Mouse (Mus musculus): ENCODE results near the gene Tef.

Tef gene

DNA sequence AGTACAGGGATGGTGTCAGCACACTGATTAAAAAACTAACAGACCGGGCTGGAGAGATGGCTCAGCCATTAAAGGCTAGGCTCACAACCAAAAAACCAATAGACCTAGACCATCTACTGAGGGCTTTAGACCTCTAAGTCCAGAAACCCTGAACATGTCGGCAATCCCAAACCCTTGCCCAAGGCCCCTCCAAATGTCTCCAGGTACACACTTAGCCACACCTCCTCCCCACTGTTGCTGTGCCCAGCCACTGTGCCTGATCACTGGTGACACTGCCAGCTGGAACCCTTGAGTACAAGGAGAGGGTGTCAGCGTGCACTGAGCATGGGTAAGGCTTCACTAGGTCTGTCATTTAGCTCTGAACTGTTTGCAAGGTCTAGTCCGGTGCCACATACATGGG lies 3.8 kb upstream of the Tef start:
- no peak for DNase-seq (ENCODE audit: low read depth, low spot score)

DNA sequence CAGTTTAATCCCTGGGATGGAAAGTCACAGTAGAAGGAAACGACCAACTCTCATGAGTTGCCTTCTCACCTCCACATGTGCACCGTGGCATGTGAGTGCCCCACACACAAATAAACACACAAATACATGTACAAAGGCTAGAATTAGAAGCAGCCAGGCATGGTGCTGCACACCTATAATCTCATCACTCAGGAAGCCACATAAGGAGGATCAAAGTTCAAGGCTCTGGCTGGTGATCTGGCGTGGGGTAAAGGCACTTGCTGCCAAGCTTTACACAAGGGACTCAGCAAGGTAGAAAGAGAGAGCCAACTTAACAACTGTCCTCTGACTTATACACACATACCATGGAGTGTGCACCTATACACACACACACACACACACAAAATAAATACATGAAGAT lies 1.8 kb upstream of the Tef start:
- DNase-seq (ENCODE audit: low read depth, low spot score), result no peak

DNA sequence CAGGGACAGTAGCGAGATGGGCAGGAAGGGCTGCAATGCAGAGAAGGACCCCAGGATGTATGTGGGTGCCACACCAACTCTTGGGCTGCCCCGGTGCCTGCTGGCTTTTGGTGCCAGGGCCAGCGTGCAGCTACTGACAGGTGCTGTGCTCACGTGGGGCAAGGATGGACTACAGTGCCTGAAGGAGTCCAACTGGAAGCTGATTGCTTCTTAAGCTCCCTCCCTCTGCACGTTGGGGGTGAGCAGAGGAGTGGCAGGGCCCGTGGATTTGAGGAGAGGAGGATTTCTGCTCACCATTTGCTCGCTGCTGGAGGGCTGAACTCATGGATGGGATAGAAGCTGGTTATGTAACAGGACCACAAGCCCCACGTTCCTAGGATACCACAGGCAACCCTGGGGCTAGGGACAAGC lies 725 bp downstream of the Tef start:
- DNase-seq (ENCODE audit: low read depth, low spot score), result no peak

DNA sequence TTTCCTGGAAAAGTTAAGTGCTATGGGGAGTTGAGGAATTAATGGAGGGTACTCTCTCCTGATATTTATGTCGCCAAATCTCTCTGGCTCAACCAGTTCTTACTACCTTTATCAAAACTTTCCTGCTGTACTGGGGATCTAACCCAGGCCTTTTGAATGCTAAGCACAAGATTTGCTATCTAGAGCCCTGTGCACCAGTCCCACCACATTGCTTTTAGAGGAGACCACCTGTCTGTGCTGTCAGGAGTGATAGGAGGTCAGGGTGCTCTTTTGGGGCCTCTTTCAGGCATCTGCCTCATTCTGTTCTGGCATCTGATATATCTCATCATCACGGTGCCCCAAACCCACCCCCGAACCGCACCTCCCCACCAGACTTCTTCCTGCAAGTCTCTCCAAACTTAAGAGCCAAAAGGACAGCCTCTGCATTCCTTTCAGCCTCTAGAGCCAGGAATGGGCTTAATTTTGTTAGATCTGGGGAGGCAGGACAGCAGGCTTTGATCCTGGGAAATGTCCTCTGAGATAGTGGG lies 1.3 kb downstream of the Tef start:
- no peak for DNase-seq (ENCODE audit: low read depth, low spot score)

DNA sequence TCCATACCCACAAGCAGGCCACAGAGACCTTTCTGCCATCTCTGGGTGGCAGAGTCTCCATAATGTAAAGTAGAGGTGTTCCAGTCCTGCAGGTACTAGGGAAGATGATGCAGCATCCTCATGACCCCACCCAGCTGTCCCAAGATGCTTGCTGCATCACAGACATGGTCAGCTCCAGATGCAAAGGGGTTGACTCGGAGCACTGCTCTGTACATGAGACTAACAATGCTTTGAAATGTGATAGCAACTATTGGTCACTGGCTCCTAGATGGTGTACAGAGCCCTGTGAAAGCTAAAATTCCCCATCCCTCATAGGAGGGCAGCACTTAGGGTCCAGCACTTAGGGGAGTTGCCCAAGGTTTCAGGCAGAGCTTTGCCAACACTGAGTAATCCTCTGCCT lies 2.0 kb downstream of the Tef start:
- no peak for DNase-seq (ENCODE audit: low read depth, low spot score)

DNA sequence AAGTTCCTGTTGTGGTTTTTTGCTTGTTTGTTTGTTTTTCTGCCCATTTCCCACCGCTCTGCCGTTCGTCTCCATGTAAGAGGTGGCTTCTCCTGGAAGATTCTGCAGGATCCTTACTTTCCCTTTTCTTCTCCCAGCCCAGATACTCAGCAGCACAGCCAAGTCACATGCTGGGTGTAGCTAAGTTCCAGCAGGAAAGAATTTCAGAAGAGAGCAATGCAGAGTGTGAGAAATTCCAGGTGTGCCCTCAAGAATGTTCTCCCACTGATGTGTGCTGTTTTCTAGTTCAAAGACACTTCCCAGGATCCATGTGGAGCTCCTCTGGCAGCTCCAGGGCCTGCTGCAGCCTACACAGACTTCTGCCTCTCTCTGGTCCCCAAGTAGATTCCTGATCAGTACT lies 2.7 kb downstream of the Tef start:
- DNase-seq (ENCODE audit: low read depth, low spot score), result peak; percentile 49

DNA sequence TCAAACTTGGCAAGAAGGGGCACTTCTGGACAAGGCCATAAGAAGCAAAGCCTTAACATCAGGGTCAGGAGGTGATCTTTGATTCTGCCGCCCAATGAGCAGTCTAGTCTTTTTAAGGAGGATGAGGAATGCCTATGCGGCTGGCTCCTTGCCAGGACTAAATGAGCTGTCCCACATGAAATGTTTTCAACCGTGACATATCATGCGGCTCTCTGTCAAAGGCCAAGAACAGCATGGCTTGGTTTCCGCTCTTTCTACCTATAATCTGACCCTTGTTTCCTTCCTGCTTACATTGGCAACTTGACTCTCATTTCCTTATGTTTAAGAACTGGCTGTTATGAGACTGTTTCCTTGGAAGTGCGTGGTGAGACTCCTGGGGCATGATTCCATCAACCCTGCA lies 3.4 kb downstream of the Tef start:
- no peak for DNase-seq (ENCODE audit: low read depth, low spot score)

DNA sequence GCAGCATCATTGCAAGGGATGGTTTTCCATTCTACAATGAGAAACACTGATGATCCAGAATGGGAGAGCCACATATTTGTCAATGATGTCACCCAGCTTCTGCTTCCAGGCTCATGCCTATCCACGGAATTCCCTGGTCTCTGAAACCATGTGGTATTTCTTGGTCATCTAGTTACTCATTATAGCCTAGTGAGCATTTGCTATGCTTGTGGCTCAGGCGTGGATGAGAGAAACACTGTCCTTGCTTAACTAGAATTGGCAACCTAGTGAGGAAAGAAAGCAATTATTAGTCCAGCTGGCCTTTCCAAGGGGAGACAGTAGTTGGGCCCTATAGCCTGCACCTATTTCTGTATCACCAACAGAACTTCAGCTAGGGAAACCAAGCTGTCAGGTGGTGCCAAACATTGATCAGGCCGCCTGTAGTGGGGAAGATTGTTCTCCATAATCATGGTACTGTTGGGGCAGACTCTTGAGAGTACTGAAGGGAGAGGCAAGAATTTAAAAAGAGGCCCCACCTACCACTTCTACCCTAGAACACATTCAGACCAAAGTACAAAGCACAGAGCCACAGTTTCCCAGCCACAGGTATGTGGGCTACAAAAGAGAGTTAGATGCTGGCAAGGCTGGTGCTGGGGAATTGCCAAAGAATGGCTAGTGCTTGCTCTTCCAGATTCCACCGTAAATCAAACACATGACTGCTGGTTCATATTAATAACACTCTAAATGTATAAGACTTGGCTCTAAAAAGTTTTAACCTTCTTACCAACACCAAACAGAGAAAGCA lies 4.6 kb downstream of the Tef start:
- DNase-seq (ENCODE audit: low read depth, low spot score), result no peak

DNA sequence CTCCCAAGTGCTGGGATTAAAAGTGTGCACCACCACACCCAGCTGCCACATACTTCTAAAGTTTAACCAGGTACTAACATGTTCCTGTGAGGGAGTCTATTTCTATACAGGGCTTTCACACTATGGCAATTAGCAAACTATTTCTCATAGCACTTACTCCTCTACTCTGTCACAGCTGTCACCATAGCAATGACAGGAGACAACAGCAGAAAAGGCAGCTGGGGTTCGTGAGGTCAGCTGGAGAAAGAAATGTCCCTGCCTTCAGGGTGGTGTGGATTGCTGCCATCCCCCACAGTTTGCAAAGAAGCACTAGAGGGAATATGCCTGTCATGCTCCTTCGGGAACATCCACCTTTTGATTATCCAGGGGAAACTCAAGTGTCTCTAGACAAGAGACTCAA lies 6.6 kb downstream of the Tef start:
- DNase-seq (ENCODE audit: low read depth, low spot score), result no peak

DNA sequence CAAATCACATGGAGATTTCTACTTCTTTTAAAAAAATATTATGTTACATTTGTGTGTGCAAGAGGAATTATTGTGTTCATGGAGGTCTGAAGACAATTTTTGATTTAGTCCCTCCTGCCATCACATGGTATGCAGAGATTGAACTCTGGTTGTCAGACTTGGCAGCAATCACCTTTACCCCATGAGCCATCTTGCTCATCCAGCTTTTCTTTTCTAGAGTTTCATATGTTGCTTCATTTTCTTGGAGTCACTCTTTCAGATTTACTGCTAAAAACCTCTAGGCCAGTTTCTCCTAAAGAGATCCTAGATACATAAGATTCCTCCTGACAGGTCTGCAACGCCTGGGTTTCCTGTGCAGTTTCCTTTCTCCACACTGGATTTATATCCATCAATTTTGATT lies 7.3 kb downstream of the Tef start:
- no peak for DNase-seq (ENCODE audit: low read depth, low spot score)

DNA sequence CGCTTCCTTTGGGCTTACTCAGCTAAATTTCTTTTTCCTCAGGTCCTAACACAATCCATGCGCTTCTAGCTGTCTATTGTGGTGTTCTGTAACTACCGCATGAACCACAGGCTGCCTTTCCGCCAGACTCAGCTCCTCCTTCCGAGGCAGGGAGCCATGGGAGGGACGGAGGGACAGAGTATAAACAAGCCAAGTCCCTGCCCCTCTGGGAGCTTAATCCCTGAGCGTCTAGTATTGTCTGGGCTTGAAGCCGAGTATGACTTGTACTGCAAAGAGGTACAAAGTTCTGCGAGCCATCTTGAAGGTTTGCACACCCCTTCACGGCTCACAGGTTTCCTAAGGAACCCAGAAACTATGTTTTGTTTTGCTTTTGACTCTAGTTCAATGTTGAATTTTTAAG lies 7.9 kb downstream of the Tef start:
- DNase-seq (ENCODE audit: low read depth, low spot score), result peak; percentile 67

DNA sequence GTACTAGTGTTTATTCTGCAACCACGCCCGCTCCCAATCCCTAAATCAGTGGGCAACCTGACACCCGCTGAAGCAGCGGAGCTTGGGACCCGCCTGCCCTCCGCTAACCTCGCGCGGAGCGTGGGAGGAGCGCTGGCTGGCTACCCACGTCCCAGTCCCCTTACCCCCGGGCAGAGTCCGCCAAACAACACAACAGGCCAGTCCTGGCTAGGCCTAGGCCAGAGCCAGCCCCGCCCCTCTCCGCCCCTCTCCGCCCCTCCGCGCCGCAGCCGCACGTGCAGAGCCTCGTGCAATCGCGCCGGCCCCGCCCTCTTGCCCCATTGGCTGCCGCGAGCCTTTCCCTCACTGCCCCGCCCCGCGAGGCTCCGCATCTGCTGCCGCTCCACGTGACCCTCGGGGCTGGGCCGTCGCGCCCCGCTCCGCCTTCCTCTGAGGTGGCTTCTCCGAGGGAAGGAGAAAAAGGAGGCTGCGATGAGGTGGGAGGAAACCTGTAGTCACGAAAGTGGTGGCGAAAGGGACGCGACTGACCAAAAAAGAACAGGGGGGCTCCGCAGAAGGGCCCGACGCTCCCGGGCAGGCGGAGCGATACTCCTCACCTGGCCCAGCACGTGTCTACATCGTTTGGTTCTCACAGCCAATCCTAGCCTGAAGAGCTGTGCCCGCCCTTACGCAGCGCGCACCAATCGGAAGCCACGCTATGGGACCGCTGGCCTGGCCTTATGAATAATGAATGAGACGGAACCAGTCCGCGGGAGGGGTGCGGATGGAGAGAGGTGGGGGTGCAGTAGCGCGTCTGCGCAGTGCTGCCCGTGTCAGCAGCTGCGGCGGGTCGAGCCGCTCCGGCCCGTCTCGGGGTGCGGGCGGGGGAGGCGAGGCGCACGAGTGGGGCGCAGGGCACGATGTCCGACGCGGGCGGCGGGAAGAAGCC lies 8.7 kb downstream of the Tef start:
- DNase-seq (ENCODE audit: low read depth, low spot score), result peak; percentile 99

DNA sequence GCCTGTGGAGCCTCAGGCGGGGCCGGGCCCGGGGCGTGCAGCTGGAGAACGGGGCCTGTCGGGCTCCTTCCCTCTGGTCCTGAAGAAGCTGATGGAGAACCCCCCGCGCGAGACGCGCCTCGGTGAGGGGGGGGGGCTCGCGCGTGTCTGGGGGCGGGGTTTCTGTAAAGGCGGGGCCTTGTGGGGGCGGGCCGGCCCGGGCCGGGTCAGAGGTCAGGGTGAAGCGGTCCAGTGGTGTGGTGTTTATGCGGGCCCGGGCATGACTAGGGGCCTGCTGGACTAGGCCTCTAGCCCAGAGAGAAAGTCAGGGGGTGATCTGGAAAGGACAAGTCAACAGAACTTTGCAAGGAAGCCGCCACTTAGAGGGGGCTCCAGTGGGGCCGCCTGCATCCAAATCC lies 9.4 kb downstream of the Tef start:
- no peak for DNase-seq (ENCODE audit: low read depth, low spot score)

DNA sequence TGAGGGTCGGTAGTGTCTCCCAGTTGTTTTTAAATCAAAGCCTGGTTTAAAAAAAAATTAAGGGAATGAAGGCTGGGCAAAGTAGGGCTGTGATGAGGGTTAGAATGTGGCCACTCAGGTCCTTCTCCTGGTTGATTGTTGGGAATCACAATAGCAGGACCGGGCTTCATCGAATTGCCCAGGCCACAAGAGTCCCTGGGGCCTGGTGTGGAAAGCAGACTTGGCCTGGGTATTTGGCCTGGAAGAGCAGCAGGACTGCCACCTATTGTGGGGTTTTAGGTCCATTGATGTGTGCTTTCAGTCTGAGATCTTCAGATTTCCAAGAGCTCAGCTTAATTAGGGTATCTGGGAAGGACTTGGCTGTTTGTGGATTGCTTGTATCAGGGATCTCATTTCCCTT lies 10.1 kb downstream of the Tef start:
- no peak for DNase-seq (ENCODE audit: low read depth, low spot score)

DNA sequence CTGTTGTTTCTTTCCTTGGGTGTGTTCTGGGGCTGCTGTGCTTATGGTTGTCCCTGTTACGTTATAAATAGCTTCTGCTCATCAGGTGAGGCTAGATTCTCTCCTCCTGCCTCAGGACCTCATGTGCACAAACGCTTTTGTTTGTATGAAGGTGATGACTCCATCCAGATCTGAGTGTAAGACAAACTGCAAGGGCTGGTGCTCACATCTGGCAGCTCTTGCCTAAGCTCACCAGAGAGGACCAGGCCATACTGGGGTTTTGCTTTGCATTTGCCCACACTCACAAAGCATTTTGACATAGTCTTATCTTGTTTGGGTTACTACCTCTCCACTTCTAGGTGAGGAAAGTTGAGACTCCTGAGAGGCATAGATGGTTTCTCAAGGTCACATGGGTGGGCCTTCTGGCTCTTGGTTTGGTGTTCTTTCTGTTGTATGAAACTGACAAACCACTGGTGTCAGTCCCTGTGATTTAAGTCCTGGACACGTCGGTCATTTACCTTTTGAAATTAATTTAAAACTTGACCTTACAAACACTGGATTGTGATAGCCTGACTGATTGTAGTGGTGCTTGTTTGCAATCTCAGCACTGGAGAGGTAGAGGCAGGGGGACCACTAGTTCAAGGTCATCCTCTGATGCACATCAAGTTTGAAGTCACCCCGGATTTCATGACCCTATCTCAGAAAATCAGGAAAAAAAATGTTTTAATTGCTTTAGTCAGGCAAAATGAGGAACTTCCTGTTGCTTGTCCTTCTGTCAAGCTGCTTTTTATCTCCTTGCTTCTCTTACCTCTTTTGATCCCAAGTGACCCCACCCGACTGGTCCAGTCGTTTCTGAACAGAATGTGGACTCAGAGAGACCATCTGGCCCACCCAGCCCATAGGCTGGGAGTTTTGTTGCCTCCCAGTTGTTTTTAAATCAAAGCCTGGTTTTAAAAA lies 10.7 kb downstream of the Tef start:
- DNase-seq (ENCODE audit: low read depth, low spot score), result no peak

DNA sequence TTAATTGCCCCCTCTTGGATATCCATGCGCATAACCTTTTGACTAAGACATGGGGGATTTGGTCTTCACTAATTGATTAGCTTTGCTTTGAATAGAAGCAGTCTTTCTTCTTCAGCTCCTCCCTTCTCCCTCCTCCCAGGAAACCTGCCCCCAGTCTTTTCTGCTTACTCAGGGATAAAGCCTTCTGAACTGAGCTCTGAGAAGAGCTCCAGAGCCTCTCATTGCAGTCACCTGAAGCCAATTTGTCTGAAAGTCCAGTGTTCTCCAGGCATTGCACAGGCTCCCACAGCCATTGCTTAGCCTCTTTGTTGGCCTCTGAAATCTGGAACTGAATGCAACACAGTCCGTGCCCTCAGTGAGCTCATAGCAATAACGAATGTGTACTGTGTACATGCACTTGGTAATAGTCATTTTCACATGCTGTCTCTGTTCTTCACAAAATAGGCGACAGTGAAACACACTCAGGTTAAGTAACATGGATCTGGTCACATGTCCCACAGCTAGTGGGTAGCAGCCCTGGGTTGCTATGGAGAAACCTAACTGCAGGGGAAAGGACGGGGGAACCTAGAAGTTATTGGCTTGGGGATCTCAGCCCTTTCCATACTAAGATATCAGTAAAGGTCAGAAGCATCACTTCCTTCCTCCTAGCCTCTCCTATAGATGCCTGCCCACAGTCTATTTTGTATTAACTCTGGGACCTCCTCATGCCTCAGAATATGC lies 11.9 kb downstream of the Tef start:
- DNase-seq (ENCODE audit: low read depth, low spot score), result no peak

DNA sequence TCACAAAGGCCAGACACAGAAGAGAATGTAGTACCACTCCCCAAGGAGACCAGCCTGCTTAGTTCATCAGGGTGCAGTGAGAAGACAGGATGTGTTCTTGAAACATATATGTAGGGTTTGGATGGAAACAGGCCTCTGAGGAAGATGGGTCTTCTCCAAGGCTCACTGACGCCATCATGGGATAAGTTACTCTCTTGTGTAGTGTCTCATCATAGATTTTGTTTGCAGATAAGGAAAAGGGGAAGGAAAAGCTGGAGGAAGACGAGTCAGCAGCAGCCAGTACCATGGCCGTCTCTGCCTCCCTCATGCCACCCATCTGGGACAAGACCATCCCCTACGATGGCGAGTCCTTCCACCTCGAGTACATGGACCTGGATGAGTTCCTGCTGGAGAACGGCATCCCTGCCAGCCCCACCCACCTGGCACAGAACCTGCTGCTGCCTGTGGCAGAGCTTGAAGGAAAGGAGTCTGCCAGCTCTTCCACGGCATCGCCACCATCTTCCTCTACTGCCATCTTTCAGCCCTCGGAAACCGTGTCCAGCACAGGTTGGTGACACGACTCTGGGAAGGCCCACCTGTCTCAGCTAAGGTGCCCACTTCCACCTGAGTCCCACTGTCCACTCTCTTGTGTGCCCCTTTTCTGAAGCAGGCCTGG lies 12.6 kb downstream of the Tef start:
- no peak for DNase-seq (ENCODE audit: low read depth, low spot score)

DNA sequence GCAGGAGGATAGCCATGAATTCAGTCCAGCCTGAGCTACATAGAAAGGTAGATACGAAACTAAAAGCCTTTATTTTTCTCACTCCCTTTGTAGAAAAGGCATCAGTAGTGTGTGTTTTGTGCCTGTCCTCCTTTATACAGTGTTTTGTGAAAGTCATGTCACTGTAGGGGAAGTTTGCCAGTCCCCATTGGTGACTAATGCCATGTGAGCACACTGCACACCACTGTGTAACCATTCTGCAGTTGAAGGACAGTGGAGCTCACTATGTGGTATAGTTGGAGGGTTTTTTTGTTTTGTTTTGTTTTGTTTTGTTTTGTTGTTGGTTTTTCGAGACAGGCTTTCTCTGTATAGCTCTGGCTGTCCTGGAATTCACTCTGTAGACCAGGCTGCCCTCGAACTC lies 16.2 kb downstream of the Tef start:
- no peak for DNase-seq (ENCODE audit: low read depth, low spot score)

DNA sequence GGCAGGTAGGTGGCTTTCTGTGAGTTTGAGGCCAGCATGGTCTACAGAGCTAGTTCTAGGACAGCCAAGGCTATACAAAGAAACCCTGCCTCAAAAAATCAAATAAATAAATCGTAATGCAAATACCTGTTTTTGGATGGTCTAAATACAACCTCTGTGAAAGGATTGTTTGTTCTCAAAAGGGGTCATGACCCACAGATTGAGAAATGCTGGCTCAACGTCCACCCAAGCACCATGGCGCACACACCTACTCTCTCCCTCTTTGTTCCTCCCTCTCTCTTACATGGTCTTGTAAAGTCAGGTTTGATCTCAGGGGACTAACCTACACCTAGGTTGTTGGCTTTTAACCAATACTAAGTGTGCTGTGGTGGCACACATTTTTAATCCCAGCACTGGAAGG lies 20.4 kb downstream of the Tef start:
- DNase-seq (ENCODE audit: low read depth, low spot score), result no peak

DNA sequence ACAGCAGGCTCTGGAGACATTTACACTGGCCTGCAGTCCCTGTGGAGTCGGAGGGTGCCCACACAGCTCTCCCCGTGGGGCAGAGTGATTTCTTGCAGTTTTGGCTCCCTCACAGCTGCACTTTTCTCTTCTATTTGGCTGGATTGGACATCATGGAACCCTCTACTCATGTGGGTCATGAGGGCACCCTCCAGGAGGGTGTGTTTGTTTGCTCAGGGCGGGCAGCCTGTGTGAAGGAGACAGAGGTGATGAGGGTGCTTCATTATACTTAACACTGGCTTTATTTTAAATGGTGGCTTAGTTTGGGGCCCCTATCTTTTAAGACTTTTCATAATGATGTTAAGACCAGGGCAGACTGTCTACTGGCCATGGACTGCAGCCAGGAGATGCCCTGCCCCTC lies 22.6 kb downstream of the Tef start:
- no peak for DNase-seq (ENCODE audit: low read depth, low spot score)

Measured in ZHBTc4 (cell line).